8 mouse cellular contexts compared by ENCODE assay signal in the genomic region with DNA sequence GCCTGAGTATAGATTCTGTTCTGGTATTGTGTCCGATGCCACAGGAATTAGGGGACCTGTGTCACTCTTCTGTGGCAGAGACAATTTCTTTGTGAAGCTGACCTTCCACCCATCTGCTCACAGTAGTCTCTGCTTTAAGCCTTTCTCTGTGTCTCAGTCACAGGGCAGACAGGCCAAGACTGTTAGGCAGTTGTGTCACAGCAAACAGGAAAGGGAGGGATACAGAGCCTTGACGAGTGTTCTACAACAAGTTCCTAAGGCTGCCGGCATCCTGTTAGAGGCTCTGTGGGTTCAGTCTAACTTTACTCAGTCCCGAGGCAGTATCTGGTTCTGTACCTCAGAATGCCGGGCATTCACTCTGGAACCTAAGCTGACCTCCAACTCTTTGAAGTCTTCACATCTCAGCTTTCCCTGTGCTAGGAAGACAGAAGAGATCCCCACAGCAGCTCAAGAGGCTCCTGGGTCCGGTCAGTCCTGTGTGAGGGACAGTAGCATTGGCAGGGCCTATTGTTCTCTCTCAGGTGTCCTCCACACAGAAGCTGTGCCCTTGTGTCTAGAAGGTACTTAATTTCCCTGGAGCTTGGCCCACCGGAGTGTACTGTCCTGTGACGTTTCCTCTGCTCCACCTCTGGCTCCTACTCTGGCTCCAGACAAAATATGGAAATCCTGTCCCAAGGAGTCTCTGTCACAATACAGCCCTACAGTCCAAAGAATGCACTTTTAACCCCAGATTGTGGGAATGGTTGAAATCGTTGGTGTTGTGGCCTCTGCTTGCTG.
A peak's percentile ranks its signal among the peaks of the same experiment; 100 is the strongest.
DNase-seq lines count a peak whose midpoint lies in the region; ATAC-seq lines count a peak whose summit lies in the region.

No protein-coding gene starts in this region.

- H3K4me1 ChIP-seq in forebrain, embryonic 10.5 days: peaks cover 58% of the 10 kb centered on the region
- H3K4me1 ChIP-seq in forebrain, embryonic 11.5 days (replicated peaks; ENCODE audit: control insufficient read depth, insufficient read depth, low read length): no peaks in the 10 kb centered on the region
- H3K4me1 ChIP-seq in neural tube, embryonic 13.5 days (replicated peaks): peaks cover 51% of the 10 kb centered on the region

- 0 out of 2 replicates have a peak, but pooled peaks cover 8% of the 10 kb centered on the region for H3K27me3 ChIP-seq in forebrain, embryonic 10.5 days (ENCODE audit: poor library complexity, severe bottlenecking)
- H3K27me3 ChIP-seq in forebrain, embryonic 11.5 days (ENCODE audit: control insufficient read depth, insufficient read depth, low read length): no peaks in the 10 kb centered on the region
- H3K27me3 ChIP-seq in neural tube, embryonic 13.5 days: peaks cover 26% of the 10 kb centered on the region; the same call in 1 of the 2 replicates

- WGBS in forebrain, embryonic 10.5 days: 85% methylated on average over 9 of the region's 9 CpGs
- WGBS in forebrain, embryonic 11.5 days: 82% methylated on average over 9 of the region's 9 CpGs
- WGBS in neural tube, embryonic 13.5 days: 81% methylated on average over 9 of the region's 9 CpGs

- no peaks in the 10 kb centered on the region for H3K36me3 ChIP-seq in forebrain, embryonic 10.5 days (replicated peaks)
- no peaks in the 10 kb centered on the region for H3K36me3 ChIP-seq in forebrain, embryonic 11.5 days (ENCODE audit: control insufficient read depth, insufficient read depth, low read length)
- H3K36me3 ChIP-seq in neural tube, embryonic 13.5 days: no peaks in the 10 kb centered on the region

- DNase-seq in forebrain, embryonic 10.5 days (ENCODE audit: extremely low spot score, low spot score): no peak
- no peak for DNase-seq in forebrain, embryonic 11.5 days (ENCODE audit: low spot score)
- DNase-seq in neural tube, embryonic 10.5 days (ENCODE audit: extremely low spot score, low spot score): no peak
- peak; percentile 48 for DNase-seq in kidney, postnatal 14 days
- no peak for DNase-seq in spleen, postnatal 36 days (ENCODE audit: low spot score in 2 of 2)
- no peak for DNase-seq in right cerebral cortex, postnatal 4 days
- no peak for DNase-seq in cerebellum, postnatal 14 days

- peak overlapping the region; percentile 62 for H3K27ac ChIP-seq in forebrain, embryonic 10.5 days
- no peak overlapping the region; the same call in 1 of the 2 replicates for H3K27ac ChIP-seq in forebrain, embryonic 11.5 days (ENCODE audit: low read depth, low read length)
- H3K27ac ChIP-seq in neural tube, embryonic 13.5 days (replicated peaks): peak overlapping the region; percentile 24

- no peak for ATAC-seq in forebrain, embryonic 11.5 days (replicated peaks; ENCODE audit: low FRiP score)
- no peak for ATAC-seq in neural tube, embryonic 13.5 days (ENCODE audit: low read depth)

- no peaks in the 10 kb centered on the region for H3K9me3 ChIP-seq in forebrain, embryonic 10.5 days
- no peaks in the 10 kb centered on the region for H3K9me3 ChIP-seq in forebrain, embryonic 11.5 days (ENCODE audit: control insufficient read depth, low read length)
- no peaks in the 10 kb centered on the region for H3K9me3 ChIP-seq in neural tube, embryonic 13.5 days

- H3K4me3 ChIP-seq in forebrain, embryonic 10.5 days: no peak overlapping the region
- H3K4me3 ChIP-seq in forebrain, embryonic 11.5 days (ENCODE audit: low read depth, low read length): no peak overlapping the region
- H3K4me3 ChIP-seq in neural tube, embryonic 13.5 days: no peak overlapping the region

- H3K4me2 ChIP-seq in forebrain, embryonic 11.5 days (ENCODE audit: low read depth, low read length, severe bottlenecking): no peak overlapping the region
- no peak overlapping the region for H3K4me2 ChIP-seq in neural tube, embryonic 13.5 days

- no peak overlapping the region for H3K9ac ChIP-seq in forebrain, embryonic 11.5 days (ENCODE audit: low read length)
- no peak overlapping the region for H3K9ac ChIP-seq in neural tube, embryonic 13.5 days
